Mouse (Mus musculus) gastrocnemius, adult 18-20 months (tissue): Measurements from ENCODE around the gene Slbp. TPM values are rescaled to one million over a fixed set of nuclear protein-coding genes. Genes with fewer than 3 reads are reported as not detected.
A peak's percentile ranks its signal among the peaks of the same experiment; 100 is the strongest.

Source experiments
- DNase-seq: peaks from one replicate; pipeline ENCODE4 v3.0.0; 2021; ENCODE audit warnings: low spot score
- total RNA-seq, 2 experiments: library from RNA; stranded (reverse); gene quantifications; 2 replicates each; pipeline ENCODE4 v1.2.3; 2021

The Slbp gene
- total RNA-seq, 2 experiments from 2014 or later, result 5.7 to 8.1 TPM

DNA sequence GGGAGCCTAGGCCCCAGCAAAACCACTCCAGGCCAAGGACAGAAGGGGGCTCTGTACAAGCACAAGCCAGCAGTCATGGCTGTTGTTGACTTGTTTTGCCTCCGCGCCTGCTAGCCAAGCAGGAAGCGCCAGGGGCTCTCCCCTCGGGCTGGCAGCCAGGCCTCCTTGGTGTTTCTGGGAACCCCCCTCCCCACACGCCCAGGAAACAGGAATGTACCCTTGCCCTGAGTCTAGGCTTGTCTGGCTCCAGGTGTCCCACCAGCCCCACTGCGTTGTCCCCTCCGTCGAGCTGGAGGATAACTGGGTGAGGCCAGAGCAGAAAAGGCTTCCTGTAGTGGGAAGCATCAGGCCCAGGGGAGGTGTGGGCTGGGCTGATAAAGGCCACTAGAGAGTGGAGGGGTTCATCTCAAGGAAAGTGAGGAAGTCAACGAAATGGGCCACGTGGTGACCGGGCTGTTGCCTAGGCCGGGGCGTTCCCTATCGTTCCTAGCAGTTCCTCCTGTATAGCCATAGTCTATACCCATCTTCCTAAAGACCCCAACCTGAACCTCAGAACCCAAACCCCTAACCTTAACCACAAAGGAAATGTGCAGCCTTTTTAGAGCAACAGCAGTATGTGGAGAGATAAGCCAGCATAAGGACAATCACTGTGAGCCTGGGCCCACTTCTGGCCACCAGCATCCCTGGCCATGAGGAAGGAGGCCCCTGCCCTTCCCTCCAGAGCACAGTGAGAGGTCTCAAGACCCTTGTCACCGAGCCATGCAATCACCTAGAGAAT lies 29.4 kb upstream of the Slbp start:
- DNase-seq, result no peak

DNA sequence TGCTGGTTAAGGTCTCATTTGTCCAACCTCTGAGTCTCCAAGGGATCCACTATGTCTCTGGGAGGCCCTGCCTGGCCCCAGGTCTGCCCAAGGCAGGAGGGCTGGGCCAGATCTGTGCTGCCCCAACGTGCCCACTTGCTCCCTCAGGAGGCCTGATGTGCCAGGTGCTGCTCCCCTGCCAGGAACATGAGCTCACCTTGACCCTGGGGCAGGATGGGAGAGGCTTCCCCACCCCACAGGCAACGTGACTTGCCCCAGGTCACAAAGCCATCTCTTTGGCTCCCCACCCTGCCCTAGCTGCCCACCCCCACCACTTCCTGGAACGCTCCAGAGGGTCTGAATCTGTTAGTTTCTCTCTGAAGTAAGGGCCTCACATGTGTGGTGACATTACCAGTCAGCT lies 28.7 kb upstream of the Slbp start:
- no peak for DNase-seq

DNA sequence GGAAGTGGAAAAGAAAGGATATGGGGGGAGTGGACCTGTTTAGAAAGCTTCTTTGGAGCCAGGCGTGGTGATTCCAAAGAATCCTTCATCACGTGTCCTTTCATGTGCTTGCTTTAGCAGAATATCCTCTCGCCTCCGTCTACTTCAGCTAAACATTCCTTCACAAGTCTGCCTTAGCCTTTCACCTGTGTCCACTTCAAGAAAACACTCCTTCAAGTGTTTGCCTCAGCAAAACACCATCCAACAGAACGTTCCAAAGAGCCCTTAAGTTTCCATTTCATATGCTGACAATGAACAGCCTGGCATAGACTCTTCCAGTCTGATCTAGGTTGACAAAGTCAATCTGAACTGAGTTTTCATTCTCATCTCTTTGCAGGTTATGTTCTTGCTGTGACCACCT lies 25.9 kb upstream of the Slbp start:
- DNase-seq, result no peak

DNA sequence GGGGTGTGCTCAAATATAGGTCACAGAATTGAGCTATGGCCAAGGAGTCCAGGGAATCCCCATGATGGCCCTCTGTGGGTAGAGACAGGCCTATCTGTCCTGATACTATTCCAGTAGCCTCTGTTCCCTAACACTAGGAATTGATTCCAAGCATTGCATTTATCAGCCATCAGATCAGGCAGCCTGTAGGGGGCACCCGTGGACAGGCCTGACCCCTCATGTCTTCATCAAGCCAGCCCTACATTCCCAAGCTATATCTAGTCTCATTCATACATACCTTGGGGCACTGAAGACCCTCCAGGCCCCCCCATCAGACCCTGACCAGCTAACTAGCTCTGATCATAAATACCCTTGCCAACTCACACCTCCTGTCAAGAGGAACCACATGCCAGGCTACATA lies 23.6 kb upstream of the Slbp start:
- no peak for DNase-seq

DNA sequence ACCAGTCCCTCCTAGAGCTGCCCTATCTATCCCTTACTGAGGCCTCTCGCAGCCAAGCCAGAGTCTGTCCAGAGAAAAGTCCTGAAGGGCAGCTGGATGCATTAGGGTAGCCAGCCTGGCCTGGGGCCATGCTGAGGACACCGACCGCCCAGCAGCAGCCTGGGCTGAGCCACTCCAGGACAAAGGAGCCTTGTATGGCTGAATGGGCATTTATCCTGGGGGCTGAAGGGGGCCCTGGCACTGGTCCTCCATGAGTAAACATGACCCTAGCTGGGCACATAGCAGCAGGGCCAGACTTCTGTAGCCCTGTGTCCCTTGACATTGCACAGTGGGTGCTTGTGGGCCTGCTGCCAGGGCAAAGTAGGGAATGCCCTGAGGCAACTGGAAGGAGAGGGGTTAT lies 22.1 kb upstream of the Slbp start:
- DNase-seq, result no peak

- no peak for DNase-seq
Observed at GRCm38 (mm10) chr5:33671659-33672058, 19.3 kb upstream of the Slbp start.

DNA sequence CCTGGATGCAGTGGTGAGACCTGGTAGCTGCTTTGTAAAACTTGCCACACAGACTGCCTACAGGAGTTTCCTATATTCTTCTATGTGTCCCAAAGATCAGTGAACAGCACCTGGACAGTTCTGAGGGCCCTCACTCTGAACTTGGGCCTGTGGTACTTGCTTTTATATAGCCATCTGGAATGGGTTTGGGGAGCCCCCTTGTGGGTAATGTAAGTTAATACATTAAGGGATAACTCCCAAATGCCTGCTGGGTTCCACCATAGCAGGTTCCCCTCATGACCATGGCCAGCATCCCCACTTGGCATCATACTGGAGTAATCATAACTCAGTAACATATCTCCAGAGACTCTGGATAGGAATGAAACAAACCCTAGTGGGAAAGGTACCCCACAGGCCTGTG lies 15.8 kb upstream of the Slbp start:
- DNase-seq, result no peak

GRCm38 (mm10) chr5:33658664-33659050 lies 6.3 kb upstream of the Slbp start:
- DNase-seq, result no peak

DNA sequence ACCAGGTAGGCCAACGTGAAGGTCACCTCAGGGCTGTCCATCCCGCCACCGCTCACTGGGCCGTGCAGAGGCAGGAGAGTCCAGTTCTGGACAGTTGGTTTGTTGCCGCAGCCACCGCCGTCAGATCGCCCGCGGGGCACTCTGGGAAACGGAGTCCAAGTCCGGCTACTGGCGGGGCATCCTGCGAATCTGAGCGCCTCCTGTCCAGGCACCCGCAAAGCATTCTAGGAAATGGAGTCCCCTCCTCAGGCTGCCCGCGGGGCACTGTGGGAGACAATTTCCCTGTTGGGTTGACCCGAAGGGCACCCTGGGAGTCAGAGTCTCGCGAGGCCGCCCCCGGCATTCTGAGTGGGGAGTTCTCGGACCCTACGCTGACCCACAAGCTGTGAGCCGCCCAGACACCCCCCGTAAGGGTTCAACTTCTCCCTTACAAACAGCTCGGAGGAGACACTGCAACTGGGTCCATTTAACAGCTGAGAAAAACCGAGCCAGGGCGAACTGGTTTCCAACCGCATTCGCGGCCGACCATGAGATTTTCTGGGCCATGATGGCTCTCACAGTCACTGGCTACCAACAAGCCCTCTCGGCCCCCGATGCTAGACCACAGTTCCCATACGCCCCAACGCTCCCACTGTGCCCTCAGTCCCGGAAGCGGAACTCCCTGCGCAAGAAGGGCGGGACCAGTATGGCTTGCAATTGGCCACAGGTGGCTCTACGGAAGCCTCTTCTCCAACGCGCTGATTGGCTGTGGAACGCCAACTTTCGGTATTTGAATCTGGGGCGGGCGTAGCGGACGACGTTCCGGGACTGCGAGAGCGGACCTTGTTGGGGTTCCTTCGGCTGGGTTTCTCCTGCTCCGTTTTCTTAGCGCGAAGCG lies 5.7 kb upstream of the Slbp start, which contains the start of the genes Tacc3 and Tmem129:
TSS of gene Tacc3 (plus strand) at position 342 of the 877 bp plus-strand sequence.
TSS of gene Tmem129 (minus strand) at position 630 of the 877 bp plus-strand sequence.
- DNase-seq, result peak; percentile 98

DNA sequence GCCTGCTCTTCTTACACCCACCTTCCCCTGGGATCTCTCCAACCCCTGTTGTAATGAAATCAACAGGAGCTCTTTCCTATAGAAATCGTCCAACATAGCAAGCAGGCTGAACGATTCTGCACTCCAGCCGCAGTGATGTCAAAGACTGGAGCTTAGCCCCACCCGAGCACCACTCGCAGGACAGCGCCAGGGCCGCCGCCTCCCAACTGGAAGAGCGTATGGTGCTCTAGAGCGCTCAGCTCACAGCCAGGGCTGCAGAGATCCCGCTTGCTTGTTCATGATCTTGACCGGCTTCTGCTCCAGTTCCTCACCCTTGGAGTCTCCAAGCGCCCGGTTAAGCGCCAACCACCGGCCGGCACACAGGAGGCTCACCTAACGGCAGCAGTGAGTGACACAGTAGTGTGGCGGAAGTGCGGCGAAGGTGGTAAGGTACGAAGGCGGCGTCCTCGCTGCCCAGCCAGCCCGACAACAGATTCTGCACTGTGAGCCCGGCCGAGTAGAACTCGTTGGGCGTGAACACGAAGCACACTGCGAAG lies 4.9 kb upstream of the Slbp start:
- DNase-seq, result no peak

DNA sequence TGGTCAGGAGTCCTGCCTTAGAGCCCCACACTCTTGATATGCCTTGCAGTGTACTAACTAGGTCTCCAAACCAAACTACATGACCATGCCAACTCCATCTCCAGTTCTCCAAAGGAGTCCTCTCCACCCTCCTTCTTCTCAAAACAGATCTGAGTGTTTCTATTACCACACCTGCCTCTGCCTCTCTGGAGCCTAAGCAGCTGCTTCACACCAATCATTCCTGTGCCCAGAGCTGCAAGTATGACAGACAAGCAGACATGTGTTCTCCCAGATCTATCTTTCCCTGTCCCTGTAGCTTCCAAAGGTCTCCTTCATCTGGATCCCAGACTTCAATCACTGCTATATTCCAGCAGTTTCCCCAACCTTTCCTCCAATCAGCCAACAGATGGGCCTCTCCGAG lies 4.4 kb upstream of the Slbp start:
- no peak for DNase-seq

DNA sequence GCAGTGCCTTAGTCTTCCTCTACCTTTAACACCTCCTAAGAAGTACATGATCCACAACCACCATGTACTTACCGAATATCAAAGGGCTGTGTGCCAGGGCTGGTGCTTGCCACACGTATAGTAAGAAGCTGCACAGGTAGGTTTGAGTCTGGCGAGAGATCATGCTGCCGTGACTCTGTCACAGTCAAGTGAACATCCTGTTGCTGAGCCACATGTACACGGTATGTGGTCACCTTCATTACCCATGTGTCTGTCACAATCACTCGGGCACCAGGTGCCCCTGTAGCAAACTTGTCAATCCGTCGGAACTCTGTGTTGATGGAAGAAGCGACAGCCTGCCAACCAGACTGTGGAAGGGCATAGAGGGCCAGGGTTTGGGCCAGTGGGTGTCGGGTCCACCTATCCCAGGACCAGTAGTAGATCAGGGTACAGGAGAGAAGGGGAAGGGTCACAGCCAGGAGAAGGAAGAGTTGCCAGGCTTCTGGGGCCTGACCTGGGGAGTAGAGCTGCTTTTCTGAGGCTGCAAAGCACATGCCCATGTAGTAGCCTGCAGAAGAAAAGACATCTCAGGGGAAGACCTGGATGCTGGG lies 3.0 kb upstream of the Slbp start:
- DNase-seq, result no peak

DNA sequence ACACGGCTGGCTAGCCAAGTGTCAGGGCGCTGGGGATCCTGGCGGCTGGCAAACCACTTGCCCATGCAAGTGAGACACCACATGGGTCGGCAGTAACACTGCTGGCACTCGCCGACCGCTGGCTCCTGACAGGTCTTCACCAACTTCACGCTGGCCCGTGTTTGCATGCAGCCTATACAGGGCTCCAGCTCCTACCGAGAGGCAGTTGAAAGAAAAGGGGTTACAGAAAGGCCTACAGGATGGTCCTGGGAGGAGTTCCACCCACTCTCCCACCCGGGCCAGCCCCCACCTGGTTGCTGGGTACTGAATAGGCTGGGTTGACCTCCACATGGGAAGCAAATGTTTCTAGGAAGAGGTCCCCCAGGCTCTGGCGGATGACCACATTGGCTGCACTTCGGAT lies 2.0 kb upstream of the Slbp start:
- no peak for DNase-seq

DNA sequence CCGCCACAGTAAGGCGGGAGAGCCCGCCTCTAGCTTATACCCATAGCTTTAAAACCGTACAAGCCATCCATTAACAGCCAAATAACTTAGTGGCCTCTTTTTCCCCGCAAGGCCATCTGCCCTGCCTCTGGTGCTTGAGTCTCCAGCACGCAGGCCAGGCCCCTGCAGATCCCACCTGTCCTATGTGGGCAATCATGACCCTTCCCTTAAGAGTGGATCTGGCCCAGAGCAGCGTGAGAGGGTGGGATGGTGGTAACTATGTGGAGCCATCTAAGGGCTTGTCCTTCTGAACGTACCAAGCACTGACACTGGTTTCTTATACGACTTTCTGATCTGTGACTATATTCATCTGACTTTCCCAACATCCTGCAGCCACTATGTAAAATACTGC lies 404 bp upstream of the Slbp start:
- no peak for DNase-seq

- DNase-seq, result no peak
Observed at GRCm38 (mm10) chr5:33651541-33651920, 843 bp downstream of the Slbp start.

GRCm38 (mm10) chr5:33651017-33651416 lies 1.4 kb downstream of the Slbp start:
- DNase-seq, result no peak

DNA sequence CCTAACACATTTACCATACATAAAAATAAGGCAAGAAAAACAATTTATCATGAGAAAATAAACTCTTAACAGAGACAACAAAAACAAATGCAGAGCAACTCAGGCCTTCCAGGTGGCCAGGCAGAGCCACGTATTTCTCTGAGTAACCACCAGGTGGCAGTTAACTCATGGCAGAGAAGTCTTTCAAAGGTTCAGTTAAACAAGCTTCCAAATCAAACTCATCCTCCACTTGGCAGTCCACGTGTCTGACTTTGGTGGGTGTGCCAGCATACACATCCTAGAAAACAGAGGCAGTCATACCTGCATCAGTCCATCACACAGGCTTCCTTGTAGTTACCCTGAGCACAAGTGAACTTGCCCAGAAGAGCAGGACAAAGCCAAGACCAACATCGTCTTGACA lies 11.7 kb downstream of the Slbp start:
- peak; percentile 47 for DNase-seq

GRCm38 (mm10) chr5:33638826-33639225 lies 13.5 kb downstream of the Slbp start:
- DNase-seq, result no peak

- DNase-seq, result no peak
Observed at GRCm38 (mm10) chr5:33637606-33638350, 14.6 kb downstream of the Slbp start.

DNA sequence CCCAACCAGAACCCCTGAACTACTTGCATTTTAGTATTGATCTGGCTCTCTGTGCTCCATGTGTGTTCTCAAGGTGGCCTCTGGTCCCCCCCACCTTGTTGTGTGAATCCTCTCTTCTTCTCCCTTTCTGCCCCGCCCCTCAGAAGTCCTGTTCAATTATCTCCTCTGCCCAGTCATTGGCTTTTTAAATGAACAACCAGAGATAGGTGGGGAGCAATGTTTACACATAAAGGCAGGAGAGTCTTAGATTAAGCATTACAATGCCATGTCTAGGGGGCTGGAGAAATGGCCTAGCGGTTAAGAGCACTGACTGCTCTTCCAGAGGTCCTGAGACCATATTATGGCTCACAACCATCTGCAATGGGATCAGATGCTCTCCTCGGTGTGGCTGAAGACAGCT lies 17.0 kb downstream of the Slbp start:
- no peak for DNase-seq

DNA sequence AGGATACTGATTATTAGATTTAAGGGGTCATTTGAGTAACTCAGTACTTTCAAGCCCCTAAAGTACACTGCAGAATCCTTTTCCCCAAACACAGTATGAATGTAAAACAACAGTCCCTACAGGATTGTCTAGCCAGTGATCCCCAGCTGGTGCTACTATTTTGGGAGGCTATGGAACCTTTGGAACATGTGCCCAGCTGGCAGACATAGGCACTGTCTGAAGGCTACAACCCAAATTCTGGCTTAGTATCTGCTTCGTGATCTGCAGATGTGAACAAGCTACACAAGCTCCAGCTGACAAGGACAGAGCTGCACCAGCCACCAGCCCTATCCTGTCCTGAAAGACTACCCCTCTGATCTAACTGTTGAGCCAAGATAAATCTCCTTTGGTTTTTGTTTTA lies 19.8 kb downstream of the Slbp start:
- DNase-seq, result peak; percentile 52
